Mouse (Mus musculus) heart, postnatal 14 days (tissue): ENCODE results near the gene Casc3. TPM values are rescaled to one million over a fixed set of nuclear protein-coding genes. Genes with fewer than 3 reads are reported as not detected.
A peak's percentile ranks its signal among the peaks of the same experiment; 100 is the strongest.

ENCODE experiments used
- DNase-seq, 2 experiments: peaks; one replicate each; pipeline ENCODE4 v3.0.0; 2021 to 2022
- intact Hi-C: fragments of 180-260 bp; cut with DNase I; formaldehyde crosslinking; loops from one replicate; pipeline ENCODE4 v1.15.1; 2025
- total RNA-seq, 2 experiments: library from RNA; stranded (reverse); gene quantifications; 2 replicates each; pipeline ENCODE4 v1.2.3; 2021

Casc3 gene
- total RNA-seq, 2 experiments from 2014 or later: 23.6 to 25.0 TPM

DNA sequence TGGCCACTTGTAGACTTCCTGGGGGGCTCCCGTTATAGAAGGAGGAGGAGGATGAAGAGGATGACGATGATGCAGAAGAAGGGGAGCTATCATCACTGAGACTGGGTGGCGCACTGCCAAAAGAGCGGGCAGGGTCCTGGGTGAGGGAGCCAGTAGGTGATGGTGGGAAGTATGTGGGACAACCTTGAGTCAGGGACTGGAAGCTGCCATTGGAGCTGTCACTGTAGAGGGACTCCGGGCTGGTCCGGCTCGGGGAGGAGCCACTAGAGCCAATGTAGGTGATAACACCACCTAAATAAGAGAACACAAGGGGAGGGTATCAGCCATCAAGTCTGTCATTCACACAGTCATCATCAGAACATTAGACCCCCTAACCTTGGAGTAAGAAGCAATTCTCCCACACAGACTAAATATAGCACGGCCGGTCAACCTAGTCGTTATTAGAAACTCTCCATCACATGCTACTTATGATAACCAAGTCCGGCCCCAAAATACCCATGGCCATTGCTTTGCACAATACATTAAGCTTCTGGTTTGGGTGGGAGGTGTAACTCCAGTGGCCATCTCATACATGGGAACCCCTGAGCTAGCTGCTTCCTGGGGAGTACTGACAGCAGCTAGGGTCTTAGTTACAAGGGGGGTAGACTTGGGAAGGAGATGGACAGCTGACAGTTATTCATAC is 32.7 kb upstream of the Casc3 start:
- intact Hi-C loops: loop anchor here (2.0 kb wide), 2 partner anchors 15 to 29 kb away; no protein-coding TSS in a partner anchor
- DNase-seq: peak in 1 of 2 experiments; percentile 47

DNA sequence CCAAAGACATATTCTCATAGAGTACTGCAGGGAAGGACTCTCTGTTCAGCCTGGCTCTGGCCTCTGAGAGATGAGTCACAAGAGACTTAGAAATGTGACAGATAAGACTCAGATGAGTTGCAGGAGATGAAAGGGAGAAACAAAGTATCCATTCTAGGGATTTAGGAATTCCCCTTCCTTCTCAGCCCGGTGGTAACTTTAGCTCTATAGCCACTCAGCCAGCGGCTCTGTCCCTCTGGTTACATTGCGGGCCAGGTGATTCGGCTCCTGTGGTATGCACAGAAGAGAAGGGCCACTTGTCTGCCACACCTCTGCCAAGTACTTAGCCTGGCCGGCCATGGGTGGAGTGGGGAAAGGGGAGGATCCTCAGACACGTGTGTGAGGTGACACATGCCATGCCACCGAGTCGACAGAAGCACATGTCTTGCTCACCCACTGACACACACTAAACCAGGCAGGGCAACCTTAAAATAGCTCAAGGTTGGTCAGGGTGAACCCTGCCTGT is 32.0 kb upstream of the Casc3 start:
- intact Hi-C loops: loop anchor here (2.0 kb wide), 1 partner anchor 14 kb away; no protein-coding TSS in a partner anchor
- peak; percentile 65 to 78 for DNase-seq

DNA sequence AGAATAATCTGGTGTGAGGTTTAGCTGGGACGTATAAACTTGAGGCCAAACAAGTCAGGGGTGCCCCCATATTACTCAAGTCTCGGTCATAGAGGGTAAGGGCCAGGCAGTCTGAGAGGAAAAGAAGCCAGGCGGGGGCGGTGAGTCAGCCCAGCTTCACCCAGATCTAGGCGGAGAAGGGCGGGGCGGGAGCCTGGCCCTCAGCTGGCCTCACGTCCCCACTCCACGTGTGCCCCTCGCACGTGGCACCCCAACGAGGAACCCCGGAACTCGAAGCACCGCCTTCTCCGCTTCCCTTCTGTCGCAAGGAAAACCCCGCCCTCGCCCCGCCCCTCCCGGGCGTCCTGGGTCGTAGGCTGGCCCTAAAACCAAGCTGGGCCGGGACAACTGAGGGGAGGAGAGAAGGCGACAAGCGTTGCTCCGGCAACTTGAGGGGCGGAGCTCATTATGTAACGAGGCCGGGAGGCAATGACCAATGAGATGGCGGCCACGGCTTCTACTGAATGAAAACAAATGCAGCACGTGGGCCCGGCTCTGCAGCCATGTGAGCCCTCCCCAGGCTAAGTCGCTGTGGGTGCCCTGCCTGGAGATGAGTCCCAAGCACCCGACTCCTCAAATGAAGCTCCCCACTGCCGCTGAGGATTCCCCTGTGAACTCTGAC is 30.9 kb upstream of the Casc3 start:
- peak; percentile 98 to 99 for DNase-seq
- intact Hi-C loops: loop anchor here (2.0 kb wide), 1 partner anchor 13 kb away; no protein-coding TSS in a partner anchor

DNA sequence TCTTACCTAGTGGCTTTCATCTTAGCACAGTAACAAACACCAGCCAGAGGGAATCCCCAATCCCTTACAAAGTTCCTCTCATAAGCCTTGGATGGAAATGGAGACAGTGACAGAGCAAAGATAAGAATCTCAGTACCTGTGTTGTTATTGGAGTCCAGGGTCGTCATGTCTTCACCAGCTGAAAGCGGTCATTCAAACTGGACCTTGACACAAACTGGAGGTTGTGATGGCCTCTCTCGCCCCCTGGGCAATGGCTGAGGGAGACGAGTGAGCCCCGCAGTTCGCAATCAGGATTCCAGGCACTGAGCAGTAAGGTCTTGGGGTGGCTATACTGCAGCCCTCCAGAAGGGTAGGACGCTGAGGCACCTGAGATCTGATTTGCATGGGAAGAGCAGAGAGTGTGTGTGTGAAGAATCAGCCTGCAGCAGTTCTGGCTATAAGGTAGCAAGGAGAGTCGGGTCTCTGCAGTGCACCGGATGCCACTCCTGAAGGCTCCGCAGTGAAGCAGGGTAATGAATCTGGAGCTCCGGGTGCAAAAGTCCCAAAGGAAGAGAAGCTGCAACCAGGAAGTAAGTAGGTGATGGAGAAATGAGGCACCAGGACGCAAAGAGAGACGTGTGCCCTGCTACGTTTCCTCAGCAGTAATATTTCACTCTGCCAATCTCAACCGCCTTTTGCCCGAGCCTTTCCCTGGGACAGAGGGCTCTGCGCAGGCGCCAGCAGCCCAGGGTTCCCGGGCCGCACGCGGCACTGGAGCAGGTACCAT is 29.9 kb upstream of the Casc3 start, which contains the start of gene Nr1d1:
TSS of gene Nr1d1 (minus strand) at position 752 of the 766 bp plus-strand sequence.
- DNase-seq: no peak
- intact Hi-C loops: no loop called here

DNA sequence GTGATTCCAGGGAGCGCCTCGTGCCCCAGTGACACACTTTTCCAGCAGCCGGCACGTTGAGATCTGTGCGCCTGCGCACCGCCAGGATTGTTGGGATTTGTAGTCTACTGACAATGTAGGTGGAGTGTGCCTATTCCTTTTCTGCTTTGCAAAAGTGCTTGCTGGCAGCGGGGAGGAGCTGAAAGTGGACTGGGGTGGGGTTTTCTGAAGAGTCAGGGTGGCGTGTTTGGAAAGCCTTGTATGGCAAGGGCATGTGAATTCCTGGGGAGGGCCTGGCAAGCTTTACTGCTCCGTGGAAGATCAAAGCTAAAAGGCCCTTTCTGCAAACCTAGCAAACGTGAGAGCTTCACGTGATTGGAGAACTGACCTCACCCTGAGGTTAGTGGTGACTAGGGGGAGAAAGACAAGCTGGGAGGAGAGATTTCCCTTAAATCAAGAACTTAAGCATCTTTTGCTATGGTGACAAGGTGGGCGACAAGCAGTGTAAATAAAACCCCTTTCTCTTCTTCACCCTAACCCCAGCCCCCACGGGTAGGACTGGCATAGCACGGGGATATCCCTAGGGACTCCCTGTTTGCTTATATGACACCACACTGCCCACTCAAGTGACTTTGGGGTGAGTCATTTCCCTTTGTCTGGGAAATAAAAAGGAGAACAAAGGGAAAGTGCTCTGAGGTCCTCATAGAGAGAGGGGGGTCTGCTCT is 29.2 kb upstream of the Casc3 start:
- intact Hi-C loops: no loop called here
- peak; percentile 97 to 99 for DNase-seq

DNA sequence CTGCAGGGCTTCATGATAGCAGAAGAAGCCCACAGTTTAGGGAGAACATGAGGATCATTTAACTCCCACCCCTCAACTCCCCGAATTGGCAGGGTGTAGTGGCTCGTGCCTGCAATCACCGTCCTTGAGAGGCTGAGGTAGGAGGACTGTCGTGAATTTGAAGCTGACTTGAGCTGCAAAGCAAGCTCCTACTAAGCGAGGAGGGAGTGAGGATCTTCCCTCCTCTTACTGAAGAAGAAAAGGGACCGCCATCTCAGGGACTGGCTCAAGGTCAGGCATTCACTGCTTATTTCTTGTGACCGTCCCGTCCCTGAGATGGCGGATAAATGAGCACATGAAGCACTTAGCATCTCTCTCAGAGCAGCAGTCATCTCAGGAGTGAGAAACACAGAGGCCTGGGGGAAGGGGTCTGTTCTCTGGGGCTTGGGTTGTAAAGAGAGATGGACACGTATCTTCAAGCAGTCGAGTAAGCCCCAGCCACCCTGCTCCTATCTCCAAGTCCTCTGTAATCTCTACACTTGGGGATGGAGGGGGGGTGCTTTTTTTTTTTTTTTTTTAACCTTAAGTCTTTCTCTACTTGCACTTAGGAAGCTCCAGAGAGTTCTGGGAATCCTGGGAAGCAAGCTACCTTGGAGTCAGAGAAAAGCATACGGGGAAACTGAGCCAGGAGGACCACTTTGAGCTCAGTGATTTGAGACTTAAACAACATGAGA is 28.5 kb upstream of the Casc3 start:
- intact Hi-C loops: no loop called here
- no peak for DNase-seq

DNA sequence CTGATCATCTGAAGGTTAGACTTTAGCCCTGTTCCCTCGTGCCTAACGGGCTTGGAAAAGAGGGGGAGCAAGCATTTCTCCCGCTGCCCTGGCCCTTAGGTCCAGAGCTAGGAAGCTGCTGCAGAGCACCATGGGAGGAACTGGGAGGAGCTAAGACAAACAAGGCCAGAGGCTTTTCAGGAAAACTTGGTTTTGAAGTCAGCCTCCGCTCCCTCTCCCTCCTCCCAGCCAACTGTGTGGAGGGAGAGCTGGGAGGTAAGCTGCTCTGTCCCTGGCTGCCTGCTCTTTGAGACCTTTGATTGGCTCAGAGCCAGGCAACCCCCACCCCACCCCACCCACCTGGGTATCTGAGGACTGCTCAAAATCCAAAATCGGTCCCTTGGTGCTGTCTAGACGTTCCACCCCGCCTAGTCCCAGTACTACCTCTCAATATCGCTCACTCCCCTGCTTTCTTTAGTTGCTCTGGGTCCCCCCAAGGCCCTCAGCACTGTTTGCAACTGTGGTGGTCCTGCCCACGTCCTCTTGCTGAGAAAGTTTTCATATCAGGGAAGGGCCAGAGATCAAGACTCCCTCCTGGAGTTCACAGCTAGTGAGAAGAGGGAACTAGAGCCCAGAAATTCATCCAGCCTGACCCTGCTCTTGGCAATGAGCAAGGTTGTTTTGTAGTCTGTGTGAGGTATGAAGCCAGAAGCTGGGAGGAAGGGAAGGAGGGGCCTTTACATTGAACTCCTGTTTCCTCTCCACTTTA is 27.7 kb upstream of the Casc3 start:
- DNase-seq: peak; percentile 61 to 72
- intact Hi-C loops: no loop called here

DNA sequence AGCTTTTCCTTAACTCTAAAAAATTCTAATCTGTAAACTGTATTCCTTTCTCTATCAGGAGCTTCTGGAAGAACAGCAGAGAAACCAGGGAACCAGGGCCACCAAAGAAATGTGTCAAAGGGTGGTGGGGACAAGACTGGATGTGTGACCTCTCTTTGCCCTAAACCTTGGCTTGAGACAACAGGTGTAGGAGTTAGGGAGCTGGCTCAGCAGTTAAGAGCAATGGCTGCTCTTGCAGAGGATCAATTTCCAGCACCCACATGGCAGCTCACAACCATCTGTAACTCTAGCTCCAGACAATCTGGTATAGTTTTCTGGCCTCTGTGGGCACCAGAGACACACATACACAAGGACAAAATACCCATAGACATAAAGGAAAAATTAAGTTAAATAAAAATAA is 26.8 kb upstream of the Casc3 start:
- DNase-seq: no peak
- intact Hi-C loops: no loop called here

DNA sequence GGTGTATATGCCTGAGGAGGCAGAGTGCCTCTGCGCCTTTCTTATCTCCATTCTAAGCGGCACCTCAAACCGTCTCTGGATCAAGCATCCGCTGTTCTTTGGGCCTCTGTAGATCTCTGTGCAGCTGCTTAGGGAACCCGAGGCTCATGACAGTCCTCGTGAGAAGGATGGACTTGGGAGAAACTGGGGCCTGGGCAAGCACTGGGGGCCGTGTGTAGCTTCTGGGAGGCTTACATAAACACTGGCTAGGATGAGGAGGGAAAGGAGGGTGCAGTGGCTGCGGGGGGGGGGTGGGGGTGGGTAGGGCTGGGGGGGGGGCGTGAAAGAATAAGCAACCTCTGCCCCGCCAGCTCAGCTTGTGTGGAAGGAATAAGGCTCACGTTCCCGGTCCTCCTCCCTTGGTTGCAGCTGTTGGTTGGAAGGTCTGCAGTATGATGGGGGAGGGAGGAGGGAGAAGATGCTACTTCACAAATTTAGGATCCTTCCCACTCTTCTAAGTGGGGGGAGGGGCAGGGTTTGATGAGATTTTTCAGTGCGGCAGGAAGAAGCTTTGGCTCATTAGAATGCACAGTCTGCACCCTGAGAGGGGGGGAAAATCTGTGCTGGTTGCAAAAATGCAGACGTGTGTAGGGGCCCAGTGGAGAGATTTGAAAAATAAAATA is 22.7 kb upstream of the Casc3 start:
- intact Hi-C loops: no loop called here
- peak; percentile 57 to 75 for DNase-seq

DNA sequence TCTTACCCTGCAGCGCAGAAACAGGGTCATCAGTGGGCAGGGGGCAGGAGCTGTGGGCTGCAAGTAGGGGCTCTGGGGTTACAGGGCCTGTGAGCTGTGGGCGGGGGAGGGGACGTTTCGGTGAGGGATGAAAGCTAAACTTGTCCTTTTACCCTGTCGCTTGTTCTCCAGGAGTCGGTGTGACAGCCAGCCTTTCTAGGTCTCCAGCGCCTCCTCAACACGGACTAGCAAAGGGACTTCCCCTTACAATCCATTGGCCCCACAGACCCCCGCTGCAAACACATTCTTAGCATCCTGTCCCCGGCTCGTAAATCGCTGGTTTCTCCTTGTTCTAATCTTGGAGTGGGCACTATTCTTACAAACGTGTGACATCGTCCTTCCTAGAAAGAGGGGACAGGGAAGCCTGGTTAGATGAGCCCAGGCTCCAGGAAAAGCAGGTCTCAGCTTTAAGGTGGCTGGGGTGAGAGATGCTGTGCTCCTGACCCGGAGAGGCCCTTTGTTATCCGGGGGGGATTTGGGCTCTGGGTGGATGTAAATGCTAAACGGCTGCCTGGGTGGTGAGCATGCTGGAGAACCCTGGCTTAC is 22.0 kb upstream of the Casc3 start:
- intact Hi-C loops: no loop called here

DNA sequence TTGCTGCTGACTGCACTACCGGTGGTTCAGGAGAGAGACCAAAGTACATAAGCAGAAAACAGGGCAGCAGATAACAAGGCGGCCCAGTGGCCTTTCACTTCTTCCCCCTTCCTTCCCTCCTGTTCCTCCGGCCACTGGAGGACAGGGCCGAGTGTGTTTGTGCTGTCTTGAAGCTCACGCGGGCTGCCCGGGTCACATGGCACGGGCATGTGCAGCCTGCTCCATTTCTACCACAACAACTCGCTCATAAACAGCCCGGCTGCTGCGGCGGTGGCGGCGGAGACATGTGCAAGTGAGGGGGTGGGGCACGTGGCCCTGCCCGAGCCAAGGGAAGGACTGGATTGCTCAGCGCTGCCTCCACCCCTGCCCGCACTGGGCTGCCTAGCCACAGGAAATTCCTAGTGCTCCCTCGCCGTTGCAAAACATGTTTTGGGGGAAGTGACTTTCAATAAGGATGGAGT is 21.4 kb upstream of the Casc3 start:
- intact Hi-C loops: no loop called here
- peak; percentile 94 to 97 for DNase-seq

More for the DNA sequence above, 22.0 kb upstream of the Casc3 start:
- peak in 1 of 2 experiments; percentile 53 for DNase-seq

DNA sequence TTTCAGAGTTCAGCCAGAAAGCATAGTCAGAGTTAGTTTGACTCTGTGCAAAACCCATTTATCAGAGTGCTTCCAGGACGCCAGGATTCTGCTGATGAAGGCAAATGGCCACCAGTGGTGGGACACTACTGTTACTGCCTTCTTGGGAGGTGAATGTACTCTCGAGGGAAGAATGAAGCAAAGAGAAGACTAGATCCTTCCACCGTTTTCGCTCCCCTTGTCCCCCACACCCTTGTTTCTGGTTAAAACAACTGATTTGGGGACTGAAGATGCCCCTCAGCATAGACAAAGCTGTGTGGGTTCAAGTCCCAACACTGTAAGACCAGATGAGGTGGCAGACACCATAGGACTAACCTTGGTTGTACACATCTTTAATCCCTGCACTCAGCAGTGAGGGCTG is 20.6 kb upstream of the Casc3 start:
- no peak for DNase-seq
- intact Hi-C loops: no loop called here

DNA sequence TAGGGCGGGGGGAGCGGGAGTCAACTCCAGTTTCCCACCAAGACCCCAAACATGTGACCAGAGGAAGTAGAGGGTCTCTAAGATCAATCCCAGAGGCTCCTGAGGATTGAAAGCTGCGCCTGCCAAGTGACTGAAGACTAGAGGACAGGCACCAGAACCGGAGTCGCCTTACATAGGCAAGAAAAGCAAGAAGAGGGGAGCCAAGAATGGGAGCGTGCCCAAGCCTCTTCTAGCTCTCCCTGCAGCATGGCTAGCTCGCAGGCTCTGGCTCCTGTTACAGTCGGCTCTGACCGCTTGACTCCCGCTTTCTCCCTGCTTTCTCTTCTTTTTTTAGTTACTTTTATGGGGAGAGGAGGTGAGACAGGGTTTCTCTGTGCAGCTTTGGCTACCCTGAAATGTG is 19.5 kb upstream of the Casc3 start:
- intact Hi-C loops: no loop called here
- DNase-seq: peak in 1 of 2 experiments; percentile 60

DNA sequence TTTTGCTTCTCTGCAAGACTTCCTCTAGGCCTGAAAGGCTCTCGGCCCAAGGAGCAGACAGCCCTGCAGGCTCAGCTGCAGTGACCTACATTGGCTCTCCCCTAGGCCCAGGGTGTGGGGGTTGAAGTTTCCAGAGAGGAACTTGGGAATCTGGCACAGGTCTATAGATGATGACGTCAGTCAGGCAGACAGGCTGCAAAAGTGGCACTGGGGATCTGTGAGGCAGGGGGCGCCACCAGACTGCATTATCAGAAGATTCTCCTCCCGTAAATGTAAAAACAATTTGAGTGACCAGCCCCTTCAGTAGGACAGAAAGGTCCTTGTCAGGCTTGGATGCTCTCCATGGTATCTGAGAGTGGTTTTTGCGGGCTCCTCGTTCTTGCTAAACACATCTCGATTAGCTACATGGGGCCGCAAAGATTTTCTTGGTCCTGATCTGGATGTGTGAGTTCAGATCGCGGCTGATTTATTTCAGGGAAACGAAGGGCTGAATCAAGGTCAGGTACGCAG is 18.9 kb upstream of the Casc3 start:
- DNase-seq: peak; percentile 80 to 84
- intact Hi-C loops: loop anchor here (2.0 kb wide), 2 partner anchors 13 to 43 kb away; no protein-coding TSS in a partner anchor

DNA sequence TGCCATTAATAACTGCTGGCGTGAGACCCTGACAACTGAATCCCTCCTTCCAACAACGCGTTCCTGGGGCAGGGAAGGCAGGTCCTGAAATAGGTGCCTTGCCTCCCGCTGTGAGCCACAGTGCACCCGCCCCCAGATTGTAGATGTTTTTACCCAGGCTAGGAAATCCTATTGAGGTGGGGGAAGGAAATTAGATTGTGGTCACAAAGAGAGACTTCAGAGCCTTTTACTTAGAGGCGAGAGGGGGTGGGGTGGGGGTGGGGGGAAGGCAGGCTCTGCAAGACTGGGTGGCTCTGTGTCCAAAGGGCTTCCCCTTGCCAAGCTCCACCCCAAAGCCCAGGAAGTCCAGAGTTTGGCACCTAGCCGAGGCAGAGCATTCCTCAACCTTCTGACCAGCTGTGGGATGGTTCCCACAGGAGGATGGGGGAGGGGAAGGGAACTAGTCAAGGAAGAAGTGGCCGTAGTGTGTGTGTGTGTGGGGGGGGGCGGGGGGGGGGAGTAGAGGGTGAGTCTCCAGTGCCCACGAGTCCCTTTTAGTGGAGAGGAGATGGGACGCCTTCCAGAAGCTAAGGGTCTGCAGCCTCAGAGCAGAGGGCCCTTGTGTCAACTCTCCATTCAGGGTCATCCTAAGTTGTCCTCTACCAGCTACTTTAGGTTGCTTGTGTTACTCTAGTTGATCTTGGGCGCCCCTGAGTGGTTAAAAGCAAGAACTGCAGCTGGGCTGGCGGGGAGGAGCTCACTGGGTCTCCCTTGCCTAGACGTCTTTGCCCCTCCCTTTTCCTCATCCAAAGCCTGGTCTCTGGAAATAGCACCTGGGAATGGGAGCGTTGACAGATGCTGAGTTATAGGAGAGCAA is 18.1 kb upstream of the Casc3 start:
- intact Hi-C loops: loop anchor here (2.0 kb wide), 2 partner anchors 14 to 44 kb away; no protein-coding TSS in a partner anchor
- DNase-seq: peak; percentile 96 to 98

DNA sequence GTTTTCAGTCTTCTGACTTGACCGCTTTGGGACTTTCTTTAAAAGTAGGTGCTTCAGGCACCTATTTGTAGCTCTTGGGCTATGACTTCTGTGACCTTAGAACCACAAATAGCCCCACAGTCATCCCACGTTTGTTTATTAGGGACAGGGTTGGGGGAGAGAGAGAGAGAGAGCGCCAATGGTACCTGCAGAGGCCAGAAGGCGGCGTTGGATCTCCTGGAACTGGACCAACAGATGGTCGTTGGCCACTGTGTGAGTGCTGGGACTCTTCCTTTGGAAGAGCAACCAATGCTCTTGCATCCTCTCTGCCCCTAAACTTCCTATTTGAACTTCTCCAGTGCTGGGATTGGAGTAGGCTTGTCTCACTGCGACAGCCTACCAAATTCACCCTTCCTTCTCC is 17.5 kb upstream of the Casc3 start:
- intact Hi-C loops: loop anchor here (2.0 kb wide), 2 partner anchors 14 to 44 kb away; no protein-coding TSS in a partner anchor
- peak in 1 of 2 experiments; percentile 66 for DNase-seq
